Mouse (Mus musculus) bone marrow macrophage, adult 2 months (primary cell): ENCODE measurements around the gene Sntb2.

Experiments used
- CTCF ChIP-seq: IDR thresholded peaks from 2 replicates; pipeline ENCODE4 v1.5.1; 2012; ENCODE audit warnings: low read depth, mild to moderate bottlenecking, low read length, moderate library complexity
- POLR2A ChIP-seq: IDR thresholded peaks from 2 replicates; pipeline ENCODE4 v1.6.1; 2012; ENCODE audit warnings: mild to moderate bottlenecking, low read depth, low read length, borderline replicate concordance

DNA sequence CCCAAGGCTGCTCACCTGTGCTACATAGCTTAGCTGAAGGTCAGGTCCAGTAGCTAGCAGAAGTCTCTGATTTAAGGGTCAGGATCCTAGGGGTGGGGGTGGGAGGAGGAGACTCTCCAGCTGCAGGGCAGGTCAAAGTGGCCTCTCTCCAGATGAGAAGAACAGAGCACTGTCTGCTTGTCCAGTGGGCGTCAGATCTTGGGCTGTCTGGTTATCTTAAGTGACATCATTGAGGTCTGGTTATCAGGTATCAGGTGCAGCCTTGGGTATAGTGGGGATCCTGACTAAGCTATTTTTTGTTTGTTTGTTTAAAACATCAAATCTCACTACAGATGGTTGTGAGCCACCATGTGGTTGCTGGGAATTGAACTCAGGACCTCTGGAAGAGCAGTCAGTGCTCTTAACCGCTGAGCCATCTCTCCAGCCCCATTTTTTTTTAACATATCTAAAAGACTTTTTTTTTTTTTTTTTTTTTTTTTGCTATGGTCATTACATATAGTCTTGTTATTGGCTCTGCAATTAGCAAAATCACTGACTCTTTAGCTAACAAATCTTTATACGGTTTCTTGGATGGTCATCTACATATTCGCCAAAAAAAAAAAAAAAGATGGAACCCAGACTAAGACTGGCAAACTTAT is 1.9 kb upstream of the Sntb2 start:
- no peak for TF ChIP-seq POLR2A
- no peak for TF ChIP-seq CTCF
